Mouse (Mus musculus) hindbrain, embryonic 12.5 days (tissue): Measurements from ENCODE around the gene Ascc3. TPM values are rescaled to one million over a fixed set of nuclear protein-coding genes. Genes with fewer than 3 reads are reported as not detected.

Experiments used
- ATAC-seq: fragments of 200-750 bp; cut with Nextera tagmentation; 2 replicates; pipeline ENCODE4 v1.8.0; 2017; ENCODE audit warnings: moderate TSS enrichment; ENCODE audit not compliant: low FRiP score
- H3K27ac ChIP-seq: fragments of 300-500 bp; sonication (generic); 2 replicates; pipeline ENCODE4 v1.5.1; 2016; ENCODE audit warnings: mild to moderate bottlenecking
- H3K27me3 ChIP-seq: fragments of 300-500 bp; sonication (generic); 2 replicates; pipeline ENCODE4 v1.6.1; 2016; ENCODE audit warnings: mild to moderate bottlenecking
- H3K36me3 ChIP-seq: fragments of 300-500 bp; sonication (generic); 2 replicates; pipeline ENCODE4 v1.6.1; 2016; ENCODE audit warnings: mild to moderate bottlenecking
- H3K4me1 ChIP-seq: fragments of 300-500 bp; sonication (generic); 2 replicates; pipeline ENCODE4 v1.6.1; 2016
- H3K4me2 ChIP-seq: fragments of 300-500 bp; sonication (generic); replicated peaks from 2 replicates; pipeline ENCODE4 v1.6.1; 2016; ENCODE audit warnings: mild to moderate bottlenecking
- H3K4me3 ChIP-seq: fragments of 300-500 bp; sonication (generic); 2 replicates; pipeline ENCODE4 v1.5.1; 2016; ENCODE audit warnings: mild to moderate bottlenecking
- H3K9ac ChIP-seq: fragments of 300-500 bp; sonication (generic); 2 replicates; pipeline ENCODE4 v1.6.1; 2016; ENCODE audit warnings: mild to moderate bottlenecking, moderate library complexity
- H3K9me3 ChIP-seq: fragments of 300-500 bp; sonication (generic); replicated peaks from 2 replicates; pipeline ENCODE4 v1.6.1; 2016; ENCODE audit warnings: mild to moderate bottlenecking
- whole genome bisulfite sequencing: fragments of 180-500 bp; shearing (Covaris S2); methylation state at CpG from one replicate; pipeline ENCODE4 v1.1.7; 2016; 5-methylcytosine and 5-hydroxymethylcytosine counted together
- polyA plus RNA-seq: library from polyadenylated mRNA; unstranded; fragments of >200 nt; fragmentation: Nextera tagmentation; extraction: Ambion mirVana; gene quantifications from 2 replicates; pipeline ENCODE4 v1.2.1, GENCODE M21; 2016

Ascc3 gene
- polyA plus RNA-seq, 1 experiment from 2014 or later = 25.6 TPM

DNA sequence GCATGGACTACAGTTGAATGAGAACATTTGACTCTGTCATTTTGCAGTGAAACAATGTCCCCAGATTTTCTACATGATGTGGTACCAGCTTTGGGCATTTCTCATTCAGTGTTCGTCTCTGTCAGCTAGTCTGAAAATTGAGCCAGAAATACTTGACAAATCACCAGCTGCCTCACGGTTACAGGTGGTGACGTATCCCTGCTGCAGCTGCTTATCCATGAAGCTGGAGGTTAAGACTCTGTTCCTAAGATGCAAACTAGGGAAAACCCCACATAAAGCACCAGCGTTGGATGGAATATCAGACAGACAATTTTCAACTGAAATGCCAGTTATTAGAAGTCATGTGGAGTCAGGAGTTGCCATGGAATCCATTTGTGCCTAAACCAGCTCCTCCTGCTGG is 293.8 kb downstream of the Ascc3 start:
- no peak for ATAC-seq
- Histone ChIP-seq H3K27me3 (peaks cover 36% of the 10 kb centered on the region), H3K9ac (no peak overlapping the region), H3K36me3 (no peaks in the 10 kb centered on the region), H3K4me2 (no peak overlapping the region), H3K27ac (no peak overlapping the region), H3K4me1 (no peaks in the 10 kb centered on the region), H3K9me3 (no peaks in the 10 kb centered on the region), H3K4me3 (no peak overlapping the region)
- WGBS = 67% methylated on average over 4 of the region's 4 CpGs

DNA sequence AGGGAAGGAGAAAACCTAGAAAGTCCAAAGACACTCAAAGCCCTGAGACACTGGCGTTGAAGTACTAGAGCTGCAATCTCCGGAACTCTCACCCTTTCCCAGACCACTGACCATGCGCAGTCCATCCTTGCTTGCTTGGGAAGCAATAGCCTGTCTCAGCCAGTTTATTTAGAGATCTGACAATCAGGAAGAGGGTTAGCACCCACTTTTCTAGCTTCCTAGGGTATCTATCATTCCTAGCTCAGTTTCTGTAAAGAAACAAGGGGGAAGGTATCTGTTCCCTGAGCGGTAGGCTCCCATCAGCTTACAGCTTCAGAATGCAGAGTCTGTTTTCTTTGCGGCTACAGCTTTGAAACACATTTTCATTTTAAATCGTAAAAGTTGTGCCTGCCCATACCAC is 298.2 kb downstream of the Ascc3 start:
- Histone ChIP-seq H3K36me3 (no peaks in the 10 kb centered on the region), H3K27me3 (peaks cover 79% of the 10 kb centered on the region), H3K27ac (no peak overlapping the region), H3K4me3 (no peak overlapping the region), H3K9ac (no peak overlapping the region), H3K9me3 (no peaks in the 10 kb centered on the region), H3K4me1 (peaks cover 17% of the 10 kb centered on the region), H3K4me2 (no peak overlapping the region)
- no peak for ATAC-seq
- 12% methylated on average over 6 of the region's 6 CpGs for WGBS

DNA sequence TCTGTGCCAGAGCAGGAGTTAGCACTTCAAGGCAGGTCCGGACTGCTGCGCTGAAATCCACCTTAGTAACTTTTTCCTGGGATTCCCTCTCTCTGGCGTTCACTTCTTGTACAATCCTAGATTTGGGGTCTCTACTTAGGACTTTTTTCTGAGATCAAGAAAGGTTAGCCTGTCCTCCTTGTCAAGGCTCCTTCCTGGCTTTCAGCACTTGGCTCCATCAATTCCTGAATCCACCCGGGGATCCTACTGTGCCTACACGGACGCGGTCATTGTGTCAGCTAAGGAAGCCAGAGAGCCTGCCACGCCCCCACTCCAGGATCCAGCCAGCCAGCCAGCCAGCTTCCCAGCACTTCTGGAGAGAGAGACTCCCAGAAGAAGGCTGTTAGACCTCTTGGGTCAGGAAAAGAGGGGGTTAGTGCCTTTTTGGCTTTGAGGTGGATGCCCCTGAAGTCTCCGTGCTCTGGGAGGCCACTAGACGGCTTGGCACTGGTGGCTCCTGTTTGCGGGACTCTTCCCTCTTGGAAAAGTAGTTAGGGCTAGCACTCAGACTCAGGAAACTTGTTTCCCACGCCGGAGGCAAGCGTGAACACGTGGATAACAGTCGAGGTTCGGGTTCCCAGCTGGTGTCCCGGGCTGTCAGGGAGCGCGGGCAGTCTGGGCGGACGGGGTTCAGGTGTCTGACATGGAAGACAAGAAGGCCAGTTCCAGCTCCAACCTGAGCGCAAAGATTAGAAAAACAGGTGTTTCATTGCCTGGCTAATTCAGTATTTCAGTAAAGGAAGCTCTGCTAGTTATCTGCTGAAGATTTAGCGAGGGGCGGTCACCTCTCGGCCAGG is 299.6 kb downstream of the Ascc3 start:
- ATAC-seq = no peak
- Histone ChIP-seq H3K27ac (no peak overlapping the region), H3K9me3 (no peaks in the 10 kb centered on the region), H3K4me2 (no peak overlapping the region; the same call in 1 of the 2 replicates), H3K4me3 (no peak overlapping the region), H3K36me3 (no peaks in the 10 kb centered on the region), H3K4me1 (peaks cover 17% of the 10 kb centered on the region), H3K27me3 (peaks cover 85% of the 10 kb centered on the region), H3K9ac (no peak overlapping the region)
- WGBS = under 1% methylated on average over 26 of the region's 26 CpGs

DNA sequence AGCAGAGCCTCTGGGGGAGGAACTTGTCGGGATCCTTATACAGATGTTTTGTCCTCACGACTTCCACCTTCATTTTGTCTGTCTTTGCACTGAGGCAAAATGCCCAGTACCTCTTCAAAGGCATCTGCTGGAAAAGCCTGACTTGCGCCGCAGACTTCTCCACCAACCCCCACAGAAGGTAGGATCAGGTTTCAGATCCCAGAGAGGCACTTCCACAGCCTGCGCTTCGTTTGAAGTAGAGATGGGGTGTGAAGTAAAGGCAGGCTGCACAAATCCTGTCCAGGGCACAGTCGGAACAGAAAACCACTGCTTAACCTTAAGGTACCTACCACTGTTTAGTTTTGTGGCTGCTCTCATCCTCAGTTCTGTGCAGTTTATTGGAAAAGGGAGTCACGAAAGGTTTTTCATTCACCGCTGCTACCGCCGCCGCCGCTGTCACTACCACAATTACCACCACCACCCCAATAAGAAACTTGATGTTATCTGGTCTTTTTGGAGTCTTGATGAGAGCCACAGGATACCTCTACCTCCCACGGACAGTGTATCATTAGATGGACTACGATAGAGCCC is 300.4 kb downstream of the Ascc3 start:
- peaks cover 93% of the 10 kb centered on the region for H3K27me3 ChIP-seq
- H3K9me3 ChIP-seq = no peaks in the 10 kb centered on the region
- no peak overlapping the region for H3K9ac ChIP-seq
- no peak overlapping the region; the same call in 1 of the 2 replicates for H3K4me2 ChIP-seq
- H3K4me3 ChIP-seq = no peak overlapping the region
- H3K4me1 ChIP-seq = peaks cover 17% of the 10 kb centered on the region
- H3K27ac ChIP-seq = no peak overlapping the region
- H3K36me3 ChIP-seq = no peaks in the 10 kb centered on the region
- 2% methylated on average over 15 of the region's 15 CpGs for WGBS
- ATAC-seq = no peak

DNA sequence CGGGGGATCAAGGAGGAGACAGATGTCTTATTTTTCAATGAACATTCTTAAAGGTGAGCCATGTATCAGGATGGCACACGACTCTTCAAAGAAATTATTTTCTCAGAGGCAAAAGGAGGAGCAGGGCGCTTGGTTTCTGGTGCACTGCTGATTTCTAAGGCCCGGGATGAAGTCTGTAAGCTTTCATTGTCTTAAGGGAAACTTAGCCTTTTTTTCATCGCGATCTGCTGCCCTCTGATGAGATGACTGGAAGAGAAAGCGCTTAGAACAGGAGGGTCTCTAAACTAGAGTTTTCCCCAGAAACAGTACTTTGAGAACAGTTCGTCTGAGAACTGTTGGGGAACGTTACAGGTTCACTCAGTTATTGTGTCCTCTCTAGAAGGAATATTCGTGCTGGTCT is 301.1 kb downstream of the Ascc3 start:
- Histone ChIP-seq H3K36me3 (no peaks in the 10 kb centered on the region), H3K4me3 (no peak overlapping the region), H3K9ac (no peak overlapping the region), H3K27me3 (peaks cover 94% of the 10 kb centered on the region), H3K27ac (no peak overlapping the region), H3K4me1 (peaks cover 17% of the 10 kb centered on the region), H3K4me2 (no peak overlapping the region), H3K9me3 (no peaks in the 10 kb centered on the region)
- 2% methylated on average over 10 of the region's 10 CpGs for WGBS
- no peak for ATAC-seq

DNA sequence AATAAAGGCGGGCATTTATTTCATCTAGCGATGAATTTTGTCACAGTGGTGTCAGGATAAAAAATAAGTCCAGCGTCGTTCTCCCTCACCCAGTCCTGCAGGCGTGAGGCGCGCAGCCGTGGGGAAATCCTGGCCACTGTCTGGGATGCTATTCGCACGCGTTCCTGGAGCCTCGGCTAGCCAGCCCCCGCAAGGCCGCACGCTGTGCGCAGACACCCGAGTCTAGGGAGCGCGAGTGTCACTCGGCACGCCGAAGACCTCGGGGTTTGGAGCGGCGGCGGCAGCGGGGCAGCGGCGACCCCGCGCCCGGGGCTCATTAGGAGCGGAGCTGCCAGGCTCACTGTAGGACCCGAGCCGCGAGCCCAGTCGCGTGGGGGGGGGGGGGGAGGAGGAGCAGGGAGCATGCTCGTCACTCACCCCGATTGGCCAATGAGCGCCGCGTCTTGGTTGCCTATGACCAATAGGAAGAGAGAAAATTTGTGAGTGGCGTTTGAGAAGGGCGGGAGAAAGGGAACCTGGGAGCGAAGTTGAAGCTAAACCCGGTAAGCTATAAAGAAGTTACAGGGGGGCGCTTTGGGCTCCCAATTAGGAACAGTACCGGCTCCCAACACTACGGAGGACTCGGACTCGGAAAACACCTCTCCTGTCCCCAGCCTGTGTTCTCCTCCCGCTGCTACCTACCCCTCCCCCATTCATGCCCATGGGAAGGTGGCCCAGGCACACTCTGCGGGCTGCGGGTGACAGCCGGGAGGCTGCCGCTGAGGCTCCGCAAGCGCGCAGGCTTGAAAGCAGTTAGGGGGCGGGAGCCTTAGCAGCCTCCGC is 301.9 kb downstream of the Ascc3 start, which contains the start of gene Sim1:
Gene Sim1 (plus strand): TSS at position 585 of the 822 bp plus-strand sequence.
- H3K4me3 ChIP-seq = peak within 1 kb of the TSS; percentile 47
- WGBS = under 1% methylated on average over 61 of the region's 62 CpGs
- H3K9me3 ChIP-seq = no peaks in the 10 kb centered on the region
- H3K36me3 ChIP-seq = no peaks in the 10 kb centered on the region
- peak within 1 kb of the TSS; percentile 87 for H3K4me2 ChIP-seq
- peak; percentile 96 for ATAC-seq
- peaks cover 17% of the 10 kb centered on the region for H3K4me1 ChIP-seq
- 0 out of 2 replicates have a peak within 1 kb of the TSS, but pooled peaks have one; percentile 27 for H3K9ac ChIP-seq
- no peak within 1 kb of the TSS for H3K27ac ChIP-seq
- H3K27me3 ChIP-seq = peaks cover 90% of the 10 kb centered on the region

DNA sequence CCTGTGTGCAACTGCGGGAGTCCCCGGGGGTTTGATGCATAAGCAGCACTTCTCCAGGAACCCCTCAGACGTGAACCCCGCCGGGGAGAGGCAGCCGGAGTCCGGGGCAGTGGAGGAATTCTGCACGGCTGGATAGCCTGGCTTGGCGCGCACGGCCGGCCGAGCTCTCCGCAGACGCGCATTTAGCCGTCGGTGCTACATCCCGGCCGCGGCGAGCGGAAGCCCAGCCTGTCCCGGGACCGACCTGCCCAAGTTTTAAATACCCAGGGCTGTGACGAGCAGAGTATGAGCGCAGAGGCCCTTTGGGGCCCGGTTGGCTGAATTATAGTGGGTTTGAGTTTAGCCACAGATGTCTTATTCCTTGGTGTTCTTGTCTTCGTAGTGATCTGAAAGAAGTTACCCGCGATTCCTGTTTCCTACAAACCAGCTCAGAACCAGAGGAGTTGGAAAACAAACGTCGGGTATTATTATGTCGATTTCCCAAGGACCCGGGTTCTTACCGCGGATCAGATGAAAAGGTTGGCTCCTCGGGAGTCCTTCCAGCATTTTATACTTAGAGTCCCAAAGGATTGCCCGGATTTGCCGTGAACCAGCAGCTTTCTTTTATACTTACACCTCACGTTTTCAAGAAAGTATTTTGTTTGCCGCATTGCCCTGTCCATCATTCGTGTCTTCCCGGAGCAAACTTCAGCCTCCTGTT is 302.8 kb downstream of the Ascc3 start:
- H3K27me3 ChIP-seq = peaks cover 85% of the 10 kb centered on the region
- no peak; the same call in 1 of the 2 replicates for ATAC-seq
- H3K4me1 ChIP-seq = peaks cover 17% of the 10 kb centered on the region
- no peaks in the 10 kb centered on the region for H3K9me3 ChIP-seq
- peak overlapping the region; percentile 47 for H3K4me3 ChIP-seq
- no peak overlapping the region for H3K9ac ChIP-seq
- H3K4me2 ChIP-seq = peak overlapping the region; percentile 87
- no peak overlapping the region for H3K27ac ChIP-seq
- WGBS = under 1% methylated on average over 44 of the region's 44 CpGs
- H3K36me3 ChIP-seq = no peaks in the 10 kb centered on the region

DNA sequence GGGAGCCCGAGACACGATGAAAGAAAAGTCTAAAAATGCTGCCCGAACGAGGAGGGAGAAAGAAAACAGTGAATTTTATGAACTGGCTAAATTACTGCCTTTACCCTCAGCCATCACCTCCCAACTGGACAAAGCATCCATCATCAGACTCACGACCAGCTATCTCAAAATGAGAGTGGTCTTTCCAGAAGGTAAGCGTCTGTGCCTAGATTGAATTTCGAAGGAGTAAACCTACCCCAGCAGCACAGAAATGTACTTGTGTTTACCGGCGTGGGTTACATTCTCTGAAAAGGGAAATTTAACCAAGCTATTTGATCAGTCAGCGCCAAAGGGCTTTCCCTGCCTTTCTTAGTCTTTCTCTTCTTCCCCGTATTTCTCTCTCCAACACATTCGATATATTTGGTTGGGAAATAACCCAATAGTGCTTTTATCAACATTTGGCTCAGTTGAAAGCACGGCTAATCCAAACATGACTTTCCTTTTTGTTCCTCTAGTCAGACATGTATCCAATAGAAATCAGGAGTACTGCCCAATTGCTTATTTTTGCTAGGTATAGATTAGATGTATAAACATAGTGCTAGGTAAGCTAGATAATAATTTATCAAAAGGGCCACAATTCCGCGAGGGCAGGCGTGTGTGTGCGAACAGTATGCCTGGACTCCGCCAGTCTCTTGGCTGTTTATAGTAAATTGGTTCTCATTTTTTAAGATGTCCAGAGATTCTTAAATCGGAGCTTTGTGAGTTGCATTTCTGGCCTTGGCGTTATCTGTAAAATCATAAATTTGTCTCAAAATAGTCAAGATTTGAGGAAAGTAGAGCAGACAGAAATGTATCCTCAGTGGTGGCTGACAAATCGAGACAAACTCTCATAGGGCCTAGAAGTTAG is 303.7 kb downstream of the Ascc3 start:
- Histone ChIP-seq H3K9ac (no peak overlapping the region), H3K4me2 (no peak overlapping the region), H3K4me3 (no peak overlapping the region)

DNA sequence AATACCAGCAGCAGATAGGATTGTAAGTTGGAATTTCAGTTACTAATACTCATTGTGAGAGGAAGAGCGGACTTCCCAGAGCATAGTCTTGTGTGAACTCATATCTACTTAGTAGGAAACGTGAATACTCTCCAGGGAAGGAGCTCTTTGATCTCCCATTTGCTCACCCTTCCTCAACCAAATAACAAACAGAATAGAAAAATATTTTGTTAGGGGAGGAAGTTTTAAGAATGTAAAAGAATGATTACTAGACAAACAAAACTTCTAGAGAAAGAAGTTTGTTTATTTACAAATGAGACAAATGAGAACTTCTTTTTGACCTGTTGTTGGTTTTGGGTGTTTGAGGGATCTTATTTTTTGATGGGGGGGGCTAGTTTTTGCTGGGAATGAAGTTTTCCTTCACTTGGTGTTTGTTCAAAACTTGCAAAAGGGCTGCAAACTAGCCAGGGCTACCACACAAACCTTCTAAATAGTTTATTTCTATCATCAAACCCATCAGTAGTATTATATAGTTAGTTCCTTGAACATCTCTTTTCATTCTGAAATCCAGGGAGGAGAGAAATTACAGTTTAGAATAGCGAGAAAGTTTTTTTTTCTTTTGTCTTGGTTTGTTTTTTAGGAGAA is 304.4 kb downstream of the Ascc3 start:
- WGBS = 8% methylated on average over 3 of the region's 3 CpGs
- Histone ChIP-seq H3K27me3 (peaks cover 85% of the 10 kb centered on the region), H3K4me3 (no peak overlapping the region), H3K9me3 (no peaks in the 10 kb centered on the region), H3K36me3 (no peaks in the 10 kb centered on the region), H3K4me1 (peaks cover 16% of the 10 kb centered on the region), H3K9ac (no peak overlapping the region), H3K4me2 (no peak overlapping the region), H3K27ac (no peak overlapping the region)
- ATAC-seq = no peak

More for the DNA sequence above, 303.7 kb downstream of the Ascc3 start:
- H3K27me3 ChIP-seq = peaks cover 83% of the 10 kb centered on the region
- 4% methylated on average over 21 of the region's 21 CpGs for WGBS
- H3K9me3 ChIP-seq = no peaks in the 10 kb centered on the region
- no peak for ATAC-seq
- H3K4me1 ChIP-seq = peaks cover 17% of the 10 kb centered on the region
- H3K36me3 ChIP-seq = no peaks in the 10 kb centered on the region
- no peak overlapping the region for H3K27ac ChIP-seq

DNA sequence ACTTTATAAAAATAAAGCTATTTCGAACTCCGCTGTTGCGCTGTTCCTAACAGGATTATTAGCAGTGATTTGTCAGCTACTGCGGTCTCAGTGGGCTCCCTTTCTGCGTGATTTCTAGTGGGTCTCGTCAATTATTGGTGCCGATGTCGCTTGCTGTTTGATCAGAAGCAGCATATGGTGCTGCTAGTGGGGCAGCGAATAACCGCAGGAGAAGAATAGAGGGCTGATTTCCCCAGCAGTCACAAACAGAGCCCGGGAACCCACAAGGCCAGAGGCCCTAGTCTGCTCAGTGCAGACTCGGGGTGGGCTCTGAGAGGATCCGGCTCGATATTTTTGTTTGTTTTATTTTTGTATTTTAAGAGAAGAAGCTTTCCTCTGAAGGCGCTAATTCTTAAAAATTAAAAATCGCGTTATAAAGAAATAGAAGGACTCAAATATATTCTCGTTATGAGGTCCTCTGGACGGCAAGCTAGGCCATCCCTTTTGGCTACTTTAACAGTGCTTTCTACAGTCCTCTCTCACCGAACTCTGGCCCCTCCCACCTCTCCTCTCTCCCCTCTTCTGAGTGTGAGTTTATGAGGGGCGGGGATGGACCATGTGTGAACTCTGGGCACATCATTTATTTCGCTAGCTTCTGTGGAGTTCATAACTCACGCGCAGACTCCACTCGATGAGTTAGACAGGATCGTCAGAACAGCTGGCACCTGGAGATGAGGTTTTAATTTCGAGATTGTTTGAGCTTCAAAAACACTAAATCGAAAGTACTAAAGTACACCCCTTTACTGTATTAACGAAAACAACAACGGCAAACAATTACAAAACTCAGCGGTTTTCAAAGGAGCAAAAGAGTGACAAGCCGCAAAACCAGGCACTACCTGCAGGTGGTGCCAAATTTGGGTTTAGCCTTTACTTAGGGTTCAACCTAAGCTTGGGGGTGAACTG is 305.3 kb downstream of the Ascc3 start:
- 1% methylated on average over 32 of the region's 32 CpGs for WGBS
- peaks cover 14% of the 10 kb centered on the region for H3K4me1 ChIP-seq
- H3K9me3 ChIP-seq = no peaks in the 10 kb centered on the region
- no peak overlapping the region for H3K4me2 ChIP-seq
- no peak overlapping the region for H3K4me3 ChIP-seq
- no peak for ATAC-seq
- no peak overlapping the region for H3K27ac ChIP-seq
- H3K27me3 ChIP-seq = peaks cover 84% of the 10 kb centered on the region
- H3K36me3 ChIP-seq = no peaks in the 10 kb centered on the region
- no peak overlapping the region for H3K9ac ChIP-seq
